Mouse (Mus musculus) liver, adult 2 months (tissue): ENCODE measurements around the gene Adh4. TPM values are rescaled to one million over a fixed set of nuclear protein-coding genes. Genes with fewer than 3 reads are reported as not detected.
A peak's percentile ranks its signal among the peaks of the same experiment; 100 is the strongest.
"Not testable (repeated sequence)": the region's sequence is repeated elsewhere in the genome, so short reads cannot be mapped to it uniquely, and the experiment has no call there.

ENCODE experiments used
- DNase-seq: peaks from one replicate; pipeline ENCODE4 v3.0.0-alpha.2; 2011; ENCODE audit warnings: low read depth, low spot score; ENCODE audit errors: extremely low read depth
- H3K27ac ChIP-seq: fragments of 200-500 bp; replicated peaks from 2 replicates; pipeline ENCODE4 v1.5.1; 2012; ENCODE audit warnings: low read depth, mild to moderate bottlenecking, control low read depth, inconsistent platforms, low read length; ENCODE audit not compliant: insufficient read depth
- H3K27me3 ChIP-seq: fragments of 200-500 bp; 2 replicates; pipeline ENCODE4 v1.6.1; 2012; ENCODE audit warnings: mild to moderate bottlenecking, moderate library complexity, low read length, inconsistent platforms; ENCODE audit not compliant: control insufficient read depth, insufficient read depth
- H3K36me3 ChIP-seq: fragments of 200-500 bp; 2 replicates; pipeline ENCODE4 v1.6.1; 2012; ENCODE audit warnings: low read length, inconsistent platforms; ENCODE audit not compliant: control insufficient read depth, insufficient read depth
- H3K4me1 ChIP-seq: fragments of 200-500 bp; 2 replicates; pipeline ENCODE4 v1.6.1; 2011; ENCODE audit warnings: low read length; ENCODE audit not compliant: control insufficient read depth, insufficient read depth
- H3K4me3 ChIP-seq: fragments of 200-500 bp; 2 replicates; pipeline ENCODE4 v1.5.1; 2011; ENCODE audit warnings: low read depth, mild to moderate bottlenecking, control low read depth, low read length, moderate library complexity; ENCODE audit not compliant: insufficient read depth
- H3K79me2 ChIP-seq: fragments of 200-500 bp; 2 replicates; pipeline ENCODE4 v1.6.1; 2012; ENCODE audit warnings: inconsistent platforms, mild to moderate bottlenecking, low read length, moderate library complexity; ENCODE audit not compliant: control insufficient read depth, insufficient read depth
- H3K9ac ChIP-seq: fragments of 200-500 bp; 2 replicates; pipeline ENCODE4 v1.6.1; 2012; ENCODE audit warnings: low read depth, mild to moderate bottlenecking, control low read depth, inconsistent platforms, low read length
- CTCF ChIP-seq: fragments of 200-500 bp; IDR thresholded peaks from 2 replicates; pipeline ENCODE4 v1.5.1; 2011; ENCODE audit warnings: low read depth, low read length, control low read depth
- POLR2A ChIP-seq: fragments of 200-500 bp; IDR thresholded peaks from 2 replicates; pipeline ENCODE4 v1.6.1; 2011; ENCODE audit warnings: low read length, control low read depth; ENCODE audit not compliant: insufficient read depth; ENCODE audit errors: extremely low read depth
- WGBS: fragments of 180-500 bp; shearing (Covaris S2); methylation state at CpG from one replicate; pipeline ENCODE4 v1.1.7; 2018; 5-methylcytosine and 5-hydroxymethylcytosine counted together
- polyA plus RNA-seq: library from polyadenylated mRNA; depleted of rRNA; stranded (reverse); fragments of >200 nt; gene quantifications from 2 replicates; pipeline ENCODE4 v1.2.3, GENCODE M21; 2012
- total RNA-seq: library from RNA; depleted of rRNA; stranded (reverse); fragments of >200 nt; gene quantifications from 2 replicates; pipeline ENCODE4 v1.2.3, GENCODE M21; 2014

Adh4 gene
- total and polyA plus RNA-seq, 2 experiments, result 74.6 to 305 TPM

GRCm38 (mm10) chr3:138461832-138462231 is 46.6 kb downstream of the Adh4 start:
- H3K4me3 ChIP-seq, result no peak overlapping the region
- H3K36me3 ChIP-seq, result peaks cover 48% of the 10 kb centered on the region

GRCm38 (mm10) chr3:138463137-138463536 is 47.9 kb downstream of the Adh4 start:
- Histone ChIP-seq H3K4me1 (no peaks in the 10 kb centered on the region), H3K79me2 (no peaks in the 10 kb centered on the region), H3K9ac (no peak overlapping the region), H3K27me3 (no peaks in the 10 kb centered on the region), H3K4me3 (no peak overlapping the region), H3K36me3 (peaks cover 55% of the 10 kb centered on the region), H3K27ac (no peak overlapping the region)
- DNase-seq, result peak; percentile 47
- 46% methylated on average over 2 of the region's 2 CpGs for WGBS
- peak; percentile 70 for TF ChIP-seq CTCF
- no peak for TF ChIP-seq POLR2A

More at GRCm38 (mm10) chr3:138461832-138462231, 46.6 kb downstream of the Adh4 start:
- Histone ChIP-seq H3K27me3 (no peaks in the 10 kb centered on the region), H3K9ac (no peak overlapping the region), H3K79me2 (no peaks in the 10 kb centered on the region), H3K27ac (no peak overlapping the region), H3K4me1 (no peaks in the 10 kb centered on the region)
- 93% methylated on average over 3 of the region's 3 CpGs for WGBS
- no peak for DNase-seq
- TF ChIP-seq CTCF, result no peak

- Histone ChIP-seq H3K4me1 (no peaks in the 10 kb centered on the region), H3K4me3 (no peak overlapping the region), H3K79me2 (no peaks in the 10 kb centered on the region), H3K27me3 (no peaks in the 10 kb centered on the region), H3K9ac (no peak overlapping the region), H3K27ac (no peak overlapping the region), H3K36me3 (peaks cover 54% of the 10 kb centered on the region)
- 26% methylated on average over 6 of the region's 6 CpGs for whole genome bisulfite sequencing
- TF ChIP-seq CTCF (no peak), POLR2A (no peak)
- no peak for DNase-seq
These were observed 48.5 kb downstream of the Adh4 start for GRCm38 (mm10) chr3:138463807-138464206.

GRCm38 (mm10) chr3:138464573-138465147 is 49.4 kb downstream of the Adh4 start:
- Histone ChIP-seq H3K36me3 (peaks cover 52% of the 10 kb centered on the region), H3K4me3 (no peak overlapping the region), H3K79me2 (no peaks in the 10 kb centered on the region), H3K9ac (no peak overlapping the region), H3K27ac (no peak overlapping the region), H3K4me1 (no peaks in the 10 kb centered on the region), H3K27me3 (no peaks in the 10 kb centered on the region)
- TF ChIP-seq CTCF, result no peak
- TF ChIP-seq POLR2A, result no peak
- no peak for DNase-seq
- 86% methylated on average over 16 of the region's 16 CpGs for WGBS

- 66% methylated on average over 1 of the region's 1 CpGs for WGBS
- not testable (repeated sequence) for DNase-seq, H3K9ac ChIP-seq, H3K4me3 ChIP-seq, H3K27ac ChIP-seq, H3K79me2 ChIP-seq, H3K27me3 ChIP-seq, H3K4me1 ChIP-seq
- peaks cover 44% of the 10 kb centered on the region for H3K36me3 ChIP-seq
These were observed 51.4 kb downstream of the Adh4 start for GRCm38 (mm10) chr3:138466656-138467055.

GRCm38 (mm10) chr3:138471066-138471465 is 55.8 kb downstream of the Adh4 start:
- TF ChIP-seq CTCF, result no peak
- TF ChIP-seq POLR2A, result no peak
- H3K27ac ChIP-seq, result no peak overlapping the region

More at GRCm38 (mm10) chr3:138471066-138471465, 55.8 kb downstream of the Adh4 start:
- H3K4me3 ChIP-seq, result no peak overlapping the region
- no peaks in the 10 kb centered on the region for H3K27me3 ChIP-seq
- H3K9ac ChIP-seq, result no peak overlapping the region
- no peaks in the 10 kb centered on the region for H3K4me1 ChIP-seq
- no peaks in the 10 kb centered on the region; the same call in 1 of the 2 replicates for H3K79me2 ChIP-seq
- peaks cover 36% of the 10 kb centered on the region for H3K36me3 ChIP-seq
- DNase-seq, result no peak
- WGBS, result 97% methylated on average over 3 of the region's 3 CpGs
